Mouse (Mus musculus) ES-E14 (cell line): ENCODE data around the gene Smagp.

Experiments used
- CHD2 ChIP-seq: IDR thresholded peaks from 2 replicates; pipeline ENCODE4 v1.6.1; 2014; ENCODE audit warnings: mild to moderate bottlenecking, low read depth, low read length, inconsistent platforms
- HCFC1 ChIP-seq: IDR thresholded peaks from 2 replicates; pipeline ENCODE4 v1.6.1; 2012; ENCODE audit warnings: low read length, inconsistent platforms, borderline replicate concordance; ENCODE audit not compliant: insufficient read depth
- ZNF384 ChIP-seq: IDR thresholded peaks from 2 replicates; pipeline ENCODE4 v1.6.1; 2012; ENCODE audit warnings: low read depth, low read length, inconsistent platforms

DNA sequence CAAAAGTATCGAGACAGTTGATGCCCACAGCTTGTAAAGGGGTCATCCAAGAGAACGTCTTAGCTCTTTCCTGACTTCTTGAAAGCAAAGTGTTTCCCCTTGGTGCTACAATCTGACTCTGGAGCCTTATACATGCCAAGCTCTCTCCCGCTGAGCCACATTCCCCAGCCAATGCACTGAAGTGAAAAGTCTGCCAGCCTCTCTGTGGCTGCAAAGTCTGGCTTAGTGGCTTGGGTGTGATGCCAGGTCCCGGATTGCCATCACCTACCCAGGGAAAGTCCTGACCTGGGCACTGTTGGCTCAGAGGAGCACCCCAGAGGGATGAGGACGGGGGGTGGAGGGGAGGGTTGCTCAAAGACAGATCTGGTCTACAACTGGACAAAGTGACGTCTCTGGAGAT lies 59.9 kb downstream of the Smagp start:
- TF ChIP-seq ZNF384 (no peak), CHD2 (no peak), HCFC1 (no peak)
